Mouse (Mus musculus): ENCODE measurements at regions not wholly inside any gene's neighbourhood (a gene's known extent, or its start where the extent isn't known, plus 50 kb on each side); places are given as distances from the start of the nearest gene placed in this dataset.
A peak's percentile ranks its signal among the peaks of the same experiment; 100 is the strongest.

DNA sequence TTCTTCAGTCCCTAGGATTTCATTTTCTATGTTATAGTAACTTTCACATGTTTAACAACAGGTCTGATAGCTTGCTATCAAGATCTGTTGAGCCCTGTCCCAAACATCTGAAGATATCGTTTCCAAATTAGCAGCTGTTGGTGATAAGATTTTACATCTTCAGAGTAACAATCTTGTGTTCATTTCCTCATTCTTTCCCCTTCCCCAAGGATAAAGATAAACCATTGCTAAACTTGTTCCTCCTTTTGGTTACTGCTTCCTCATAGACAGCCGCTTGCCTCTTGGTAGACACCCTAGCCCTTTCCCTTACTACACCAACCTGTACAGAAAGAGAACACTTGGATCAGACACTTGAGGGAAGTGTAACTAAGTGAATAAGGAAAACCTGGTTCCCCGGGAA, 58.6 kb downstream of the Kcnrg start:
- no peak for DNase-seq (ENCODE audit: low spot score in 2 of 2)

DNA sequence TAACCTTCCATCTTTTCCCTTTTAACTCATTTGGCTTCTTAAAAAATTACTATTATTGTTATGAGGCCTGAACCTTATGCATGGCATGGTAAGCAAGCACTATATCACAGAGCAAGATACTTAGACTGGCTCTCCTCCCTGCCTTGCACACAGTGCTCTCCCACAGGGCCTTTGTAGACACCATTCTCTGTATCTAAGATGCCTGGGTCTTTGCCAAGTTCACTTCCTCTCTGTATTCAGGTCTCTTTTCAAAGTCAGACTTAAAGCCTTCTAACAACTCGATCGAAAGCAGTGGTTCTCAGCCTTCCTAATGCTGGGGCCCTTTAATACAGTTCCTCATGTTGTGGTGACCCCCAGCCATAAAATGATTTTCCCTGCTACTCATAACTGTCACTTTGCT, 65.9 kb downstream of the Kcnrg start:
- no peak for DNase-seq (ENCODE audit: low spot score in 2 of 2)

DNA sequence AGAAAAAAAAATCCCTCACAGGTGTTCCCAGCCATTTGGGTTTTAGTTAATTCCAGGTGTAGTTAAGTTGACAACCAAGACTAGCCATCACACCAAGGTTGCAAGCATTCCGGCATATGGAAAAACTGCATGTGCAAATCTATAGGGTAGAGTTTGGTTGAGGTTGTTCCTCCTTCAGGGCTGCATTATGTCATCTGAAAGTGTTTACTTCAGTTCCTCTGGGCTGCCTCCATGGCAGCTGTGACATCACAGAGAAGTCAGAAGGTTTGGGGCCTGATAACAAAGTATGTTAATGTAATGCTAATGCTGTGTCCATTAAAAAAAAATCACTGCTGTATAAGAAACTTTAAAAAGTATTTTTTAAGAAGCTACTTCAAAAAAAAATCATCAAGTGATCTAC, 70.8 kb downstream of the Kcnrg start:
- no peak for DNase-seq (ENCODE audit: low spot score in 2 of 2)

DNA sequence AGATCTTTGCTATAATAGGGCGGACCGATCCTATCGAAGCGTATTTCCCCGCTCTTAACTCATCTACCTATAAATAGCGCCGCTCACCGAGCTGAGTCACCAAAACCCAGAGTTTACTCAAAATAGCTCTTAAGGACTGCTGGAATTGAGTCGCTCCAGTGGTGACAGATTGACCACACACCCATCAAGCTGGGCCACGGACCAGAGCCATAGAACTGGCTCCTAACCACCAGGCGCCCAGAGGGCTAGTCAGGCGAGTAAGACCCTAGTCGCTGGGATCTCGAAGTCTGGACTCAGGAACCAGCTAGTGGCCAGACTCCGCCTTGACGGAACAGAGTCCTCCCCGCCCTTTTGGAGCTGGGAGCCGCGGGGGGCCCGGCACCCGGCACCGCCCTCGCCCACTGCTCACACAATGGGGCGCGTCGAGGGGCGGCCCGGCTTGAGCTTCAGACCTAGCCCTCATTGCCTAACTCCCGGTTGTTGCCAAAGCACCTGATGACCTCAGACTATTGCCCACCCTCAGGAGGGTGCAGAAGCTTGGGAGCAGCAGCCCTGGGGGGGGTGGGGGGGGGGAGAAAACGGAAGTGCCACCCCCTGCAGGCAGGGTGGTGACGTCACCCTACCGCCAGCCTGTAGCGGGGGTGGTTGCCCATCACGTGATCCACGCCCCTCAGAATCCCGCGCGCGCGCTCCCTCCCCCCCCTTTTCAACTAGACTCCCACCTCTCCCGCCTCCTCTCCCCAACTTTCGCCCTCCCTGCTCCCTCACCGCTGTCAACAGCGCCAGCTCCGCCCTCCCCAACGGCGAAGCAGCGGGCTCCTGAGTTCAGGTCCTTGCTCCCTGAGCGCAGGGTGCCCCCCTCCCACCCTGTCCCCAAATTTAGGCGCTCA, 73.8 kb downstream of the Kcnrg start:
- DNase-seq (ENCODE audit: low spot score in 2 of 2) = peak; percentile 81 to 83

DNA sequence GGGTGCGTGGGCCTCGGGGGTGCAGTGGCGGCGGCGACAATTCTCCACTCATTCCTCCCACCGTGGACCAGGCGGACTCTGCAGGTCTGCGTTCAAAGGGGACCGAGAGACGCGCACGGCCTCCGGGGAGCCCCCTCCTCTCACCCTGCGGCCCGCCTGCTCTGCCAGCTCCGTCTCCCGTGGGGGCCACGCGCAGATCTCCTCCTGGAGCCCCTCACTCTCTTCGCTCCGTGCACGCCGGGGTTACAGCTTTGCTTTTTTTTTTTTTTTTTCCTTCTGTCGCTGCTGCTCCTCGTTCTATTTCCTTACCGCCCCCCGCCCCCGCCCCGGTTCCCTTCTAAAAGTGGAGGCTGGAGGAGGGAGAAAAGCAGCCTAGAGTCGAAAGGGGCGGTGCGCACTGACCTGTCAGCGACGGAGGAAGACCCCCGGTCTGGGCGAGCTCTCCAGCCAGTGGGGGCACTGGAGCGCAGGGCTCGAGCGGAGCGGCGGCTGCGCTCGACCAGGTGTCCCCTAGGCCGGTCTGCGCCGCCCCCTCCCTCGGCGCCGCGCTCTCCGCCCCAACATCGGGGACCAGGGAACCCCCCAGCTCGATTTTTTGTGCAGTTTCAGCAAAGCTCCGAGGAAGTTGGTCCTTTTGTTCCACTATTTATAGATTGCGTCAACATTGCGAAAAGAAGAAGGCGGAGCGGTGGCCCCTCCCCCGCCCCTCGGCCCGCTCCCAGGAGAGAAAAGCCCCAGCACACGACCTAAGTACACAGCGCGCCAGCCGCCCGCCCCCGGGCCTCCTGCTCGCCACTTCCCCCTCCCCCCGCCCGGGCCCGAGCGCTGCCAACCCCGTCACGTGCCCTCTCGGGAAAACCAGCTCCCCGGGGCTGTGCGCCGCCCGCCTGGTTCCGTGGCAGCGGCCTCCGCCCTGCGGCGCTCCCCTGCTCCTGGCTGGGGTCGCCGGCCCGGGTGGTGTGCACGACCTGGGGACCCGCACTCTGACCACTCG, 74.7 kb downstream of the Kcnrg start:
- peak; percentile 78 to 85 for DNase-seq (ENCODE audit: low spot score in 2 of 2)

DNA sequence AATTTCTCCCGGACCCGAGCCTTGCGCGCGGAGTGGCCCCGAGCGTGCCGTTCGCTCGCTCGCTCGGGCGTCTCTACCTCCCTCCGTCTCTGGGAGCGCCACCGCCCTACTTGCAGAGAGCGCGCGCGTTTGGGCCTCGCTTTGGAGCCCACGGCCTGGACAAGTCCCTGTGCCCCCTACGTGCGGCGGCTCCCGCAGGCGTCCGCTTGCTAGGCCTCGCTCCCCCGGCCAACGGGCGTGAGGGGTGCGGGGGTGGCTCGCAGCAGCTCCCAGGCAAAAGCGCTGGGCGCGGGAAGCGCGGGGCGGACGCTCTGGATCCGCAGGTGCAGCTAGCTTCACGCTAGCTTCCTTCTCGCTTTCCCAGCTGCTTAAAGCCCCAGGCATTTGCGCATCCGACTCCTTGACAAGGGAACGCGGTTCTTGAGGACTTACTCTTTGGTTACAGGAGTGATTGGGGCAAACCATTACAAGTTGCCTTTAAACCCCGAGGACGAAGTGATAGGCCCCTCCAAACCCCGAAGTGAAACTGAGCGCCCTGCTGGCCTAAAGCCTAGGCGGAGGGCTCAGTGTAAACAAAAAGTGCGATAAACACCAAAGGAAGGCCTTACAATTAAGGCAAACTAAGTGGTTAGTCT, 75.6 kb downstream of the Kcnrg start:
- DNase-seq (ENCODE audit: low spot score in 2 of 2) = peak; percentile 53 to 63

DNA sequence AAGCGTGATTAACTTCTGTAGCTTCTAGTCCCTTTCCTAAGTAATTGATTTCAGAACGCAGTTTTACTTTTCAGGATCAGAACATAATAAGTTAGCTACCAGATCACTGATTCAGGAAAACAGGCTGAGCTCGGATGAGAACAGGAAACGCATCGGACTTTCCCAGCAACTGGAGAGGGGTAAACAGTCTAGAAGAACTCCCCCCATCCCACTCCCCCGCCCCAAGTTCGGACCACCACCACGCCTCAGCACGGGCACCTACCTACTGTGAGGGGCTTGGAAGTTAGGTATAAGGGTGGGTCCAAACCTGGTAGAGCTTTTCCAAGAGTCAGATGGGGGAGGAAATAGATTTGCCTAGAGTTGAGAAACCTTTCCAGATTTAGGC, 76.1 kb downstream of the Kcnrg start:
- no peak for DNase-seq (ENCODE audit: low spot score in 2 of 2)

DNA sequence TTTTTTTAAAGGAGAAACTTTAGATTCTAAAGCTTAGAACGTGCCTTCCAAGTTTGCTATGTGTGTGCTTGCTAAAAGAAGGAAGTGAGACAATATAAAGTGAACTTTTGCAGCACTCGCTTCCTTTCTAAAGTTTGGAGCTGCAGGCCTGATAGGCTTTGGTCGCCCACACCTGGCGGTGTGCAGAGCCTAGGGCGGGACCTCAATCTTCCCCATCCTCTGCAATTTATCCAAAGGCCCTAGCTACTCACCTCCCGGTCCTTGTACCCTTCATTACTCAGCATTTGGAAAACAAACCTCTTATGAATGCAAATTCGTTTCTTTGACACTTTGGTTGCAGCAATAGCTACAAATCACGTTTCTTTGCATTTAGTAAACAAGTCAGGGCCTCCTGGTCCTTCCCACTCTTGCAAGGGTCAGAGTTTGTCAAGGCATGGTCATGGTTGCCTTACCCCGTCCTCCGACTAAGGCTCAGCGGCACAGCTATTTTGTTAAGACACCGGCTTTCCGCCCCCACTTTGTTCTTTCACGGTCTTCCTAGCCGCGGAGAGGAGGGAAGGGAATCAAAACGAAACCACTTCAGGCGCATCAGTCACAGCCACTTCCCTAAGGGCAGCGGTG, 76.6 kb downstream of the Kcnrg start:
- DNase-seq (ENCODE audit: low spot score in 2 of 2) = no peak

DNA sequence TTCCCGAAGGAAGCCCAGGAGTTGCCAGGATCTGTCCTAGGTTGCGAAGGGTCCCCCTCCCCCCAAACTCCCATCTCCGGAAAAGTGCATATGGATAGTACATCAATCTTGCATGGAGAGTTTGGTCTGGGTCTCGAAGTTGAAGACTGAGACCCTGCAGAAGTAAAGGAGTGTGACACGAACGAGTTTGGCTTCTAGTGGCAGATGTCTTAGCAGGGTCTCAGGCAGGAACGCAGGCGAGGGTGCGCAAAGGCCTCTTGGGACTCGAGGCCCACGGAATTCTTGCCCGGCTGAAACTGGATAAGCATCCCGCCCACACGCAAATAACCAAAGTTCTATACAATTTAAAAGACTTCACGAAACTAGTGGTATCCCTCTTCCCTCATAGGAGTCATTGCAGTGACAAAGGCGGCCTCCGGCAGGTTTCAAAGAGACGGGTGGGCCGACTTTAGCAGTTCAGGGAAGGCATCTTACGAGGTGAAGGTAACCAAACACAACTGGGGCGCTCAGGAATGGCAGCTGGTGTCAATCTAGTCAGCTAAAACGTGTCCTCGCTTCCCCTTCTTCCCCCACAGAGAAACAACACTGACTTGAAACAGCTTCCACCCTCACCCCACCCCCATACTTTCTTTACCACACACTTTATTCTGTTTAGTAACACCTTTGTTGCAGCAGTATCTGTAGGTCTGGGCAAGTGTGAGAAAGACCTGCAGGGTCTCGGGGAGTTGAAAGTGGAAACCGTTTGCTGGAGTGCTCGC, 77.4 kb downstream of the Kcnrg start:
- peak; percentile 45 to 50 for DNase-seq (ENCODE audit: low spot score in 2 of 2)

DNA sequence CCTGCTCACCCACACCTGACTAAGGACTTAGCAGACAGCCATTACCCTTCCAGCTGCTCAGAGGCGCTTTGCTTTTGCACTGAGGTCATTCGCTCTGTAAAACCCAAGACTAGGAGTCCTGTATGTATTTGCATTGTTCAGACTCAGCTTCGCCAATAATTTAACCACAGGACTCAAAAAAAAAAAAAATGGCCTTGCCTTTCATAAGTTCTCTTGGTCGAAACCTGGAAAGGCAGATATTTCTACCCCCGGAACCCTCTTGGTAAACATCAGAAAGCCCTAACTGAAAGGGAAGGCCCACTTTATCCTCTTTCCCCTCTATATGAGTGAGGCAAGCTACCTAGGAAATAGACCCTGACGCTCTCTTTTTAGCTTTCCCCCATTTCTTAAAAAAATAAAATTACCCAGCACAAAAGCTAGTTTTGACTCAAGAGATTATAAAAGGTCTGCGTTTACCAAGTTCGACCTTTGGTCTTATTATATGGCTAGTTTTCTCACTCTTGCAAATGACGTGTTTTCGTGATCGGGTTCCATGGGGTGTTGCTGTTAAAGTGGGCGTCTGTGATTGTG, 78.1 kb downstream of the Kcnrg start:
- no peak for DNase-seq (ENCODE audit: low spot score in 2 of 2)

DNA sequence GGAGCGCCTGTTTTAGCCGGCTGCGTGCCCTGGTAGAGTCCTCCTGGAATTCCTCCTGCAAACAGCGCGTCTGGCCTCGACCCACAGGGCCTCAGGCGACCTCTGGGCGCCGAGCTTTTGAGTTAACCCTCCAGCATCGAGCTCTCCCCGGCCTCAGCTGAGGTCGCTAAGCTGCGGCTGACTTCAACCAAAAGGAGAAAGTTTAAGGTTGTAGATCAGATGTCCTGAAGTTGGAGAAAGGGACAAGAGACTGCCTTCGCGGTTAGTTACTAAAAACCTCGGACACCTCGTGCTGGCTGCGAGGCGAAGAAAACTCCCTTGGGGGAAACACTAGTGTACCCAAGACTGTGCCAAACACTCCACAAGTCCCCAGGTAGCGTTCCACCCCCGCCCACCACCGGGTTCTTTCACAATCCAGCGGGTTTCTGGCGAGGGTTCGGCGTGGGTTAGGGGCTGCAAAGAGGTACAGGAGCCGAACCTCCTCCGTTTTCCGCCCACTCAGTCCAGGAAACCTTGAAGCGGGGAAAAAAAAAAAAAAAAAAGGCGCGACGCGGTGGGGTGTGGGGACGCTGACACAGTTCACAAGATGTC, 78.9 kb downstream of the Kcnrg start:
- DNase-seq (ENCODE audit: low spot score in 2 of 2) = peak; percentile 47 to 60

DNA sequence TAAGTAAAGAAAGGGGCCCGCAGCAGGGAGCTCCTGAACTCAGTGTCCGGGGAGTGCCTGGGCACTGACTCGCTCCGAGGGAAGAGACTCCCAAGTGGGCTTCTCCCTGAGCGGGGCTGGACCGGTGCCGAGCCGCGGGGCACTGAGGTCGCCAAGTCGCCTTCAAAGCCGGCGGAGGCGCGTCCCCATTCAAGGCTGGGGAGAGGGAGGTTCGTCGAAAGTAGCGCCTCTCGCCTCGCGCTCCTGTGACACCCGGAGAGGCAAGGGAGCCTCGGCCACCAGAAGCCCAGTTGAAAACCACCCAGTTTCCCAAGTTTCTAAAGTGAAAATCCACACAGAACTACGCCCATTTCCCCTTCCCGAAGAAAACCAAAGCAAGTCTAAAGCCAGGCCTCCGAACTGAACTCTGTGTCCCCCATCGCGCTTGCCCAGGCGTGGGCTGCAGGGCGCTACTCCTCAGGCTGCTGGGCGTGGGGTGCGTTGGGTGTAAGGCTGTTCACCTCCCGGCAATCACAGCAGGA, 79.6 kb downstream of the Kcnrg start:
- DNase-seq (ENCODE audit: low spot score in 2 of 2) = no peak

DNA sequence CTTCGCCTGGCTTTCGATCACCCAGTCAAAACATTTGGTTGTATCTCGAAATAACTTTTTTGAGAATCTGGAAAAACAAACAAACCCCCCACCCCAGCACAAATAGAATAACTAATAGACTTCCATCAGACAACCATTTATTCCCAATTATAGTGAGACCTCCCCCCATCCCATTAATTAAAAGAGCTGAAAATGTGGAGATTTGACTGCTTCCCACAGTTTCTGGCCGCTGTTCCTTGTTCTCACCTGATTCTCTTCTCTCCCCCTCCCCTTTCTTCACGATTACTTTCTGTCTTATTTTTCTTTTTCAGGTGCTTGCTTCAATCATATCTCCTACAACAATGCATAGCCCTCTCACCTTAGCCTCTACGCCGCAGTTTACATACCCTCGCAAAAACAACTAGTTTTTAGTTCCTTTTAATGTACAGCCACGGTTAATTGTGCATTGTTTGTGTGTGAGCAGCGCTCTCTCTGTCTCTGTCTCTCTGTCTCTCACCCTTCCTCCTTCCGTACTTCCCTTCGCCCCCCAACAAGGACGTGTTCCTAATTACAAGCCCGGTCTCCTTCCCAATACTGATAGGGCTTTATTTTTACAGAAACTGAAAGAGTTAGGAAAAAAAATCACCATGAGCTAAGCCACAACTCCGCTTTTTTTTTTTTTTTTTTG, 80.2 kb downstream of the Kcnrg start:
- no peak for DNase-seq (ENCODE audit: low spot score in 2 of 2)

DNA sequence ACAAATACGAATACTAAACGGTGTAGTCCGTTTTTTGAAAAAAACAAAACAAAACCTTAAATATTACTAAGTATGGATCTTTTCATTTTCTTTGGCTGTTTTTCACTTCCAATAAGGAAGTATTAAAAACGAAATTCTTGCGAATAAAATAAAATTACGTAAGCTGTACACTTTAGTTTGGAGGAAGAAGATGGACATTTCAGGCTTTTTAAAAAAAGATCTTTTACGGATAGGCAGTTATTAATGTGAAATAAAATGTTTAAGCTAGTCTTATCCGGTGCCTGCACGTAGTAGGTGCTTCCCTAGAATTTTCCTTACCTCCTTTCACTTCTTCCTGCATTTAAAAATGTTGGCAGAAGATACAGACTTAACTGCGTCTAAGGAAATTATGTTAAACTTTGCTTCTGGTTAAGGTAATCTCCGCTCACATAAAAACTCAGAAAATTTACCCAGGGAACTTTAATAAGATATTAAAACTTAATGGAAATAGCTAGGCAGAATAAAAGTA, 80.8 kb downstream of the Kcnrg start:
- DNase-seq (ENCODE audit: low spot score in 2 of 2) = no peak

DNA sequence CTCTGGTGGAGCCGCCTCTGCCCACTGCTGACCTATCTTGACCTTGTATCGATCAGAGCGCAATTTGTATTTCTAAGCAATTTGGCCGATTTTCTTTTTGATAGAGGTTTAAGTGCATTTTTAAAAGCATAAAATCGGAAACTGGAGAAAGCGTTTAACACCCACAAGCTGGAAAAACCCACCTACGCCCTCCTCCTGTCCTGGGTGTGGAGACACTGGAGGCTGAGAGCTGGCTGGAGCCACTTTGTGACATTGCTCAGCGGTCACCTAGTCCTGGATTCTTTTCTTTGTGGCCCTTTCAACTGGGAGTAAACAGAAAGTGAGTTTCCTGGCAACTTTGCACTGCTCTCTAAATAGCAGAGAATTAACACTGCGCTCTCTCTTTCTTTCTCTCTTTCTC, 81.4 kb downstream of the Kcnrg start:
- no peak for DNase-seq (ENCODE audit: low spot score in 2 of 2)

DNA sequence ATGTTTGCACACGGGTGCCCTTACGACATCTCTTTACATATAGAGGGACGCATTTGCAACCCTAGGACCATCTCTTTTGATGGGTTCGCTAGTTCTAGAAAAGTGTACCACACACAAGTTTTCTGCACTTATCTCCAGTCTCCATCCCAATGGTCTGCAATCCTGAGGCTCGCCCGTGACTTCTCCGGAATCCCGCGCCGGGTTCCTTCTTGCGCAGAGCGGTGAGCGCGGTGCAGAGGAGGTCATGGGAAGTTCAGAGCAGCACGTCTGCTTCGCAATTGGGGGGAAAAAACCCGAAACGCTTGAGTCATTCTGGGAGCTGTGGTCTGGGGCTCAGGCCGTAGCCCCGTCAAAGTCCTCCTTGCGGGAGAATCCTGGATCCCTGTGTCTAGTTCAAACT, 82.0 kb downstream of the Kcnrg start:
- DNase-seq (ENCODE audit: low spot score in 2 of 2) = no peak

DNA sequence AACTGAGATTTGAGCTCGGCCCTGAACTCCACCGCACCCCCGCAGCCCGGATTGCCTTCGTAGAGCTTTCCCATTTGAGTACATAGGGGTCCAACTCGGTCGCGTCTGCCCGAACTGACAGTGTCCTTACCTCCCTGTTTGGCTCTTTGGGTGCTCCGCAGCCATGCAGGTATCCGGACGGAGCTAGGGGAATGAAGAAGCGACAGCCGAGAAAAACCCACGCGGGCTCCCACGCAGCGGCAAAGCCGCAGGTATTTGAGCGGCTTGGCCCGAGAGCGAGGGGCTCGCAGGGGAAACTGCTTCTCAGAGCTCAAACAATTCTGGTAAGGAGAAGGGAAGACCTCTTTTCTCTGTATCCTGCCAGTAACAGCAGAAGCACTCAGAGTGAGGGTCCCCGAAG, 82.5 kb downstream of the Kcnrg start:
- no peak for DNase-seq (ENCODE audit: low spot score in 2 of 2)

DNA sequence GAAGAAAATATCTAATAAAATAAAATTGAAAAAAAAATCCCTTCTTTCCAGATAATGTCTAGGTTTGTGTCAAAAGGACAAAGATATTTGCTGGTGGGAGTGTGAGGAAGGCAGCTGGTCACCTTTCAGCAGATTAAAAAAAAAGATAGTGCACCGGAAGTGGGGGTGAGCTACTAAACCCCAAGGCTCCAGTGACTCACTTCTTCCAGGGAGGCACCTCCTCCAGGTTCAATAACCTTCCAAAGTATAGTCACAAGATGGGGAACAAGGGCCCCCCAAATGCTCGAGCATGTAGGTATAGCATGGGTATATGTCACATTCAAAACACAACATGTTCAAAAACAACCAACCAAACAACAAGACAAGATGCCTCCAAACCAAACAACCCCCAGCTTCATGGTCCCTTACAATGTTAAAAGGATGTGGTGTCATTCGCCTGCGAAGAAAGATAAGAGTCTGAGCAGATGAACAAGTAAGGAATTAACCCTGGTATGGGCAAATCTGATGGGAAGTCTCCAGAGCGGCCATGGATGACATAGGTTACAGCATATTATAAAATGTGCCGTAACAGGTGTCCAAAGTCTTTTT, 84.6 kb downstream of the Kcnrg start:
- DNase-seq (ENCODE audit: low spot score in 2 of 2) = peak; percentile 27 to 41

DNA sequence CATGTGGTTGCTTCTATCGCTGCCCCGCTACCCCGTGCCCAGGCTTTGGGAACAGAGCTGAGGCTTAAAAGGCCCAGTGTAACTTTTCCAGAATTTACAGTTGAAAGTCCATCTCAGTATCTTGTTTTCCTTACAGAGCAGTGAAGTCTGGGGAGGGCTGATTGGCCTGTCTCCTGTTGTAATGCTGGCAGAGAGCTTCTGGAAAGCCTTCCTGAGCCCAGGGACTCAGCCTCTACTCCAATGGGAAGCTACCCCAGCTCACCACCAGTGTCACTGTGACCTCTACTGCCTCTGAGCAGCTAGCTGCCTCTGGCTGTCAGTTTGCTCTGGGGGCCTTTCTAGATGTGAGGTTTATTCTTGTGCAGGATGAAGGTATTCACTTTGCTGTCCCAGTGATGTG, 87.5 kb downstream of the Kcnrg start:
- no peak for DNase-seq (ENCODE audit: low spot score in 2 of 2)

Data from natural killer cell, adult 2 months (primary cell).